Mouse (Mus musculus): Measurements from ENCODE around the gene Csn3. TPM values are rescaled to one million over a fixed set of nuclear protein-coding genes. Genes with fewer than 3 reads are reported as not detected.

Csn3 gene
- not detected for total RNA-seq (2021)

- no peak for DNase-seq
- intact Hi-C loops (cut with DNase I), result no loop called here
These were observed at the start of gene Csn3 for GRCm38 (mm10) chr5:87925372-87925771. Gene Csn3, plus strand, starts transcription at chr5:87925579.

- DNase-seq, result no peak
- intact Hi-C loops (cut with DNase I), result no loop called here
These were observed 40.6 kb upstream of the Csn3 start, which contains the start of gene Odam for GRCm38 (mm10) chr5:87884729-87885128. Gene Odam, plus strand, starts transcription at chr5:87885029.

- intact Hi-C loops (cut with DNase I), result no loop called here
- no peak for DNase-seq
These were observed 6.2 kb downstream of the Csn3 start for GRCm38 (mm10) chr5:87931603-87932002.

GRCm38 (mm10) chr5:87940752-87941151 lies 15.4 kb downstream of the Csn3 start:
- intact Hi-C loops (cut with DNase I), result no loop called here
- no peak for DNase-seq

GRCm38 (mm10) chr5:87942515-87942914 lies 17.1 kb downstream of the Csn3 start:
- intact Hi-C loops (cut with DNase I), result no loop called here
- no peak for DNase-seq

- no peak for DNase-seq
- intact Hi-C loops (cut with DNase I), result no loop called here
These were observed 26.5 kb downstream of the Csn3 start for GRCm38 (mm10) chr5:87951836-87952235.

- intact Hi-C loops (cut with DNase I), result no loop called here
- DNase-seq, result no peak
These were observed 43.8 kb downstream of the Csn3 start, which contains the start of the genes 2310003L06Rik and Gm28434 for GRCm38 (mm10) chr5:87969201-87969600. Gene 2310003L06Rik, plus strand, starts transcription at chr5:87969459. Gene Gm28434, plus strand, starts transcription at chr5:87969517.

- intact Hi-C loops (cut with DNase I), result no loop called here
- DNase-seq, result no peak
These were observed 53.8 kb downstream of the Csn3 start, which contains the start of gene Cabs1 for GRCm38 (mm10) chr5:87979139-87979538. Gene Cabs1, plus strand, starts transcription at chr5:87979439.

Other genes with a start within 250 kb of the Csn3 start
- gene Csn2, start 225.9 kb upstream of the Csn3 start, total RNA-seq (2021), result not detected
- gene Csn1s2a, start 151.0 kb upstream of the Csn3 start, total RNA-seq (2021), result not detected
- not detected for gene Csn1s2b, start 117.5 kb upstream of the Csn3 start, total RNA-seq (2021)
- gene Prr27, start 99.9 kb upstream of the Csn3 start, total RNA-seq (2021), result not detected
- gene Odam, start 40.5 kb upstream of the Csn3 start, total RNA-seq (2021), result not detected
- not detected for gene 2310003L06Rik, start 43.9 kb downstream of the Csn3 start, total RNA-seq (2021)
- gene Gm28434, start 43.9 kb downstream of the Csn3 start, total RNA-seq (2021), result not detected
- gene Cabs1, start 53.9 kb downstream of the Csn3 start, total RNA-seq (2021), result not detected
- not detected for gene Smr3a, start 77.0 kb downstream of the Csn3 start, total RNA-seq (2021)
- gene Smr2, start 161.0 kb downstream of the Csn3 start, total RNA-seq (2021), result not detected
- not detected for gene Gm11116, start 186.0 kb downstream of the Csn3 start, total RNA-seq (2021)
- gene Gm11115, start 228.5 kb downstream of the Csn3 start, total RNA-seq (2021), result not detected